Mouse (Mus musculus) cerebellum, adult 11 months (tissue): ENCODE results near the gene Ror2.
"Not testable (repeated sequence)": the region's sequence is repeated elsewhere in the genome, so short reads cannot be mapped to it uniquely, and the experiment has no call there.

ENCODE experiments used
- DNase-seq: peaks from one replicate; pipeline ENCODE4 v3.0.0; 2022

The Ror2 gene

GRCm38 (mm10) chr13:53285756-53286361, at the start of gene Ror2:
Gene Ror2 (minus strand): TSS chr13:53286124.
- DNase-seq, result no peak

GRCm38 (mm10) chr13:53333769-53334168, 47.8 kb upstream of the Ror2 start:
- no peak for DNase-seq

GRCm38 (mm10) chr13:53330246-53330645, 44.3 kb upstream of the Ror2 start:
- DNase-seq, result no peak

GRCm38 (mm10) chr13:53325531-53325930, 39.6 kb upstream of the Ror2 start:
- no peak for DNase-seq

- DNase-seq, result no peak
Measured at GRCm38 (mm10) chr13:53323661-53324060, 37.7 kb upstream of the Ror2 start.

- no peak for DNase-seq
Measured at GRCm38 (mm10) chr13:53320899-53321298, 35.0 kb upstream of the Ror2 start.

- DNase-seq, result no peak
Measured at GRCm38 (mm10) chr13:53316515-53317295, 30.8 kb upstream of the Ror2 start.

- not testable (repeated sequence) for DNase-seq
Measured at GRCm38 (mm10) chr13:53315757-53316156, 29.8 kb upstream of the Ror2 start.

GRCm38 (mm10) chr13:53310442-53310841, 24.5 kb upstream of the Ror2 start:
- no peak for DNase-seq

- no peak for DNase-seq
Measured at GRCm38 (mm10) chr13:53309661-53310160, 23.8 kb upstream of the Ror2 start.

- no peak for DNase-seq
Measured at GRCm38 (mm10) chr13:53309148-53309547, 23.2 kb upstream of the Ror2 start.

- DNase-seq, result no peak
Measured at GRCm38 (mm10) chr13:53306836-53307235, 20.9 kb upstream of the Ror2 start.

- no peak for DNase-seq
Measured at GRCm38 (mm10) chr13:53305256-53305655, 19.3 kb upstream of the Ror2 start.

- no peak for DNase-seq
Measured at GRCm38 (mm10) chr13:53302688-53303087, 16.8 kb upstream of the Ror2 start.

GRCm38 (mm10) chr13:53293065-53293464, 7.1 kb upstream of the Ror2 start:
- DNase-seq, result no peak

- no peak for DNase-seq
Measured at GRCm38 (mm10) chr13:53292244-53292643, 6.3 kb upstream of the Ror2 start.

- no peak for DNase-seq
Measured at GRCm38 (mm10) chr13:53285261-53285755, 616 bp downstream of the Ror2 start.

- DNase-seq, result no peak
Measured at GRCm38 (mm10) chr13:53284740-53285191, 1.2 kb downstream of the Ror2 start.

GRCm38 (mm10) chr13:53281604-53282396, 4.1 kb downstream of the Ror2 start:
- no peak for DNase-seq

- no peak for DNase-seq
Measured at GRCm38 (mm10) chr13:53278908-53279307, 7.0 kb downstream of the Ror2 start.

- DNase-seq, result no peak
Measured at GRCm38 (mm10) chr13:53276381-53276780, 9.5 kb downstream of the Ror2 start.

- no peak for DNase-seq
Measured at GRCm38 (mm10) chr13:53275778-53276177, 10.1 kb downstream of the Ror2 start.

GRCm38 (mm10) chr13:53274771-53275170, 11.2 kb downstream of the Ror2 start:
- no peak for DNase-seq
